In the genomic region with DNA sequence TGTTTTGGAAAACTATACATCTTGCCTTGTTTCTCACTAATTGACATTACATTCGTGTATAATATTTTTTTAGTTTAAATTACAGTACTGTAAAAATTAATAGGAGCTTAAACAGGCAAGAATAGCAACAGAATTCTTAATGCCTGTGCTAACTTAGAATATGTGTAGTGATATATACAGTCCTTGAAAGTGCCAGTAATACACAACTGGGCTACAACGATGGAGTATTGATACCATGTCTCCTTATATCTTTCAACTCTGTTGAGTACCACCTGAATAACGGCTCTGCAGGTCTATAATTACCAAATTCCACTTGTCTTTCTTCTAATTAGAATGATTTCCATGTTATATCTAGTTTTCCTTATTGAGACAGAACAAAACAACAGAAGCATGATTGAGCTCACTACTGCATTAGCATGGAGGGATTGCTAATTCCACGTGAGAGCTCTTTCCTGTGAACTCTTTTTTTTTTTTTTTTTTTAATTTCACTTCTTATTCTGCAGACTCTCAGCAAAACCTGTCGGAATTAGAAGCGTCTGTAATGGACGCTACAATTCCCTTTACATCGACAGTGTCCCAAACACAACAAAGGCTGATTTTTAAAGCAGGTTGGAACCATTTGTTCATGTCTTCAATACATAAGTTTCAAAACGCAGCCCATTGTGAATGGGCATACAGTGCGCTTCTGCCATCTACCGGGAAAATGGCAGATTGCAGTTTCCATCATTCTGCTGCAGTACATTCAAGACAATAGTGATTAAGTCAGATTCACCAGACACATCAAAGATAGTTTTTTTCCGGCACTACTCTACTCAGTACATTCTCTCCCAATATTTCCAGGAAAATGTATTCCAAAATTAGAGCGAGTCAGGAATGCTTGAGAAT, we compare ENCODE assay signal across 9 mouse cellular contexts.
A peak's percentile ranks its signal among the peaks of the same experiment; 100 is the strongest.
DNase-seq lines count a peak whose midpoint lies in the region; ATAC-seq and TF ChIP-seq lines count a peak whose summit lies in the region.
"Had no signal": no experiment of that assay in that cellular context is flagged by ENCODE, and none has a peak within 500 bp of the region (broad histone marks: within the 10 kb centered on the region; RNA-seq: fewer than 3 reads in every experiment).

No protein-coding gene starts in this region.

- 25% methylated on average over 13 of the region's 13 CpGs for WGBS in heart, embryonic 11.5 days (ENCODE audit: insufficient replicate concordance)
- 29% methylated on average over 13 of the region's 13 CpGs for WGBS in kidney, embryonic 14.5 days
- WGBS in limb, embryonic 12.5 days = 24% methylated on average over 13 of the region's 13 CpGs
- WGBS in midbrain, postnatal 0 days = 16% methylated on average over 13 of the region's 13 CpGs

- no peak overlapping the region; the same call in 1 of the 2 replicates for H3K4me3 ChIP-seq in heart, embryonic 11.5 days (ENCODE audit: low read depth, low read length)
- no peak overlapping the region for H3K4me3 ChIP-seq in kidney, embryonic 14.5 days (ENCODE audit: low read length)
- H3K4me3 ChIP-seq in limb, embryonic 12.5 days (replicated peaks) = no peak overlapping the region
- no peak overlapping the region for H3K4me3 ChIP-seq in midbrain, postnatal 0 days (ENCODE audit: low read depth, low read length)
- H3K4me3 ChIP-seq: erythroblast, embryonic 14.5 days had no signal

- peak; percentile 99 for TF ChIP-seq CTCF in midbrain, postnatal 0 days (IDR thresholded peaks at IDR 0.05)

- H3K4me1 ChIP-seq in heart, embryonic 11.5 days (ENCODE audit: control insufficient read depth, insufficient read depth, low read length) = no peaks in the 10 kb centered on the region
- no peaks in the 10 kb centered on the region for H3K4me1 ChIP-seq in kidney, embryonic 14.5 days (ENCODE audit: control insufficient read depth, insufficient read depth, low read length)
- H3K4me1 ChIP-seq in limb, embryonic 12.5 days (replicated peaks) = no peaks in the 10 kb centered on the region
- H3K4me1 ChIP-seq in midbrain, postnatal 0 days (ENCODE audit: insufficient read depth, low read length) = no peaks in the 10 kb centered on the region

- no peak overlapping the region for H3K9ac ChIP-seq in heart, embryonic 11.5 days (ENCODE audit: low read depth, low read length)
- H3K9ac ChIP-seq in kidney, embryonic 14.5 days (ENCODE audit: low read depth, low read length) = no peak overlapping the region
- no peak overlapping the region for H3K9ac ChIP-seq in limb, embryonic 12.5 days (replicated peaks)
- no peak overlapping the region for H3K9ac ChIP-seq in midbrain, postnatal 0 days (replicated peaks; ENCODE audit: low read length, poor library complexity, severe bottlenecking)

- H3K4me2 ChIP-seq in heart, embryonic 11.5 days = peak overlapping the region; percentile 52
- peak overlapping the region; percentile 15; the same call in 1 of the 2 replicates for H3K4me2 ChIP-seq in kidney, embryonic 14.5 days (replicated peaks; ENCODE audit: low read depth, low read length)
- peak overlapping the region; percentile 32 for H3K4me2 ChIP-seq in limb, embryonic 12.5 days
- H3K4me2 ChIP-seq in midbrain, postnatal 0 days (ENCODE audit: low read depth, low read length, poor library complexity, severe bottlenecking) = peak overlapping the region; percentile 35

- H3K36me3 ChIP-seq in heart, embryonic 11.5 days (ENCODE audit: control insufficient read depth, insufficient read depth, low read length) = no peaks in the 10 kb centered on the region
- H3K36me3 ChIP-seq in kidney, embryonic 14.5 days (ENCODE audit: control insufficient read depth, insufficient read depth, low read length) = no peaks in the 10 kb centered on the region
- no peaks in the 10 kb centered on the region for H3K36me3 ChIP-seq in limb, embryonic 12.5 days
- H3K36me3 ChIP-seq in midbrain, postnatal 0 days (ENCODE audit: insufficient read depth, low read length) = no peaks in the 10 kb centered on the region

- DNase-seq in 3T3-L1 (ENCODE audit: low read depth, low spot score) = peak; percentile 73
- DNase-seq in embryo, embryonic 10 days (ENCODE audit: low spot score) = peak; percentile 90
- DNase-seq in midbrain, postnatal 0 days (ENCODE audit: low spot score) = peak; percentile 92
- peak; percentile 43 for DNase-seq in thymus, postnatal 0 days (ENCODE audit: low spot score)

- H3K27me3 ChIP-seq in heart, embryonic 11.5 days (ENCODE audit: control insufficient read depth, insufficient read depth, low read length) = no peaks in the 10 kb centered on the region
- no peaks in the 10 kb centered on the region for H3K27me3 ChIP-seq in kidney, embryonic 14.5 days (ENCODE audit: control insufficient read depth, insufficient read depth, low read length)
- H3K27me3 ChIP-seq in limb, embryonic 12.5 days = no peaks in the 10 kb centered on the region
- H3K27me3 ChIP-seq in midbrain, postnatal 0 days (ENCODE audit: insufficient read depth, low read length) = no peaks in the 10 kb centered on the region

- ATAC-seq in activated CD4-positive, CD25-positive, alpha-beta regulatory T cell, adult 4 months = peak; percentile 52
- no peak for ATAC-seq in heart, embryonic 11.5 days (replicated peaks; ENCODE audit: insufficient number of reproducible peaks, low FRiP score, low TSS enrichment)
- peak; percentile 66; the same call in 1 of the 2 replicates for ATAC-seq in kidney, embryonic 14.5 days (ENCODE audit: low FRiP score, low TSS enrichment)
- ATAC-seq in limb, embryonic 12.5 days (ENCODE audit: insufficient number of reproducible peaks, insufficient read depth, low FRiP score, low TSS enrichment, low read depth) = peak; percentile 66; the same call in 1 of the 2 replicates
- peak; percentile 72 for ATAC-seq in midbrain, postnatal 0 days (ENCODE audit: low FRiP score)

- H3K27ac ChIP-seq in heart, embryonic 11.5 days (ENCODE audit: low read depth, low read length) = no peak overlapping the region
- H3K27ac ChIP-seq in kidney, embryonic 14.5 days (ENCODE audit: low read depth, low read length) = no peak overlapping the region
- H3K27ac ChIP-seq in limb, embryonic 12.5 days = no peak overlapping the region
- no peak overlapping the region for H3K27ac ChIP-seq in midbrain, postnatal 0 days (ENCODE audit: low read depth, low read length)

- H3K9me3 ChIP-seq in heart, embryonic 11.5 days (replicated peaks; ENCODE audit: control insufficient read depth, low read length) = no peaks in the 10 kb centered on the region
- no peaks in the 10 kb centered on the region for H3K9me3 ChIP-seq in kidney, embryonic 14.5 days (ENCODE audit: control insufficient read depth, low read length)
- no peaks in the 10 kb centered on the region for H3K9me3 ChIP-seq in limb, embryonic 12.5 days
- no peaks in the 10 kb centered on the region for H3K9me3 ChIP-seq in midbrain, postnatal 0 days (ENCODE audit: low read length)
